Mouse (Mus musculus) kidney, adult 2 months (tissue): Measurements from ENCODE around the gene Adra2b. TPM values are rescaled to one million over a fixed set of nuclear protein-coding genes. Genes with fewer than 3 reads are reported as not detected.

Source experiments
- DNase-seq: peaks from one replicate; pipeline ENCODE4 v3.0.0; 2021
- H3K27ac ChIP-seq: fragments of 200-500 bp; 2 replicates; pipeline ENCODE4 v1.5.1; 2012; ENCODE audit warnings: low read depth, low read length, control low read depth, inconsistent platforms; ENCODE audit not compliant: insufficient read depth
- H3K27me3 ChIP-seq: fragments of 200-500 bp; replicated peaks from 2 replicates; pipeline ENCODE4 v1.6.1; 2012; ENCODE audit warnings: mild to moderate bottlenecking, moderate library complexity, low read length, inconsistent platforms; ENCODE audit not compliant: control insufficient read depth, insufficient read depth
- H3K36me3 ChIP-seq: fragments of 200-500 bp; 2 replicates; pipeline ENCODE4 v1.6.1; 2012; ENCODE audit warnings: mild to moderate bottlenecking, moderate library complexity, low read length, inconsistent platforms; ENCODE audit not compliant: control insufficient read depth, insufficient read depth
- H3K4me1 ChIP-seq: fragments of 200-500 bp; 2 replicates; pipeline ENCODE4 v1.6.1; 2011; ENCODE audit warnings: low read length; ENCODE audit not compliant: control insufficient read depth, insufficient read depth
- H3K4me3 ChIP-seq: fragments of 200-500 bp; 2 replicates; pipeline ENCODE4 v1.5.1; 2011; ENCODE audit warnings: mild to moderate bottlenecking, low read depth, low read length, control low read depth; ENCODE audit not compliant: insufficient read depth
- CTCF ChIP-seq: fragments of 200-500 bp; conservative IDR thresholded peaks from 2 replicates; pipeline ENCODE4 v1.5.1; 2011; ENCODE audit warnings: low read depth, mild to moderate bottlenecking, control low read depth, low read length, moderate library complexity, mixed read lengths; ENCODE audit not compliant: insufficient read depth, insufficient read length
- POLR2A ChIP-seq: fragments of 200-500 bp; IDR thresholded peaks from one replicate; pipeline ENCODE4 v1.6.1; 2011; ENCODE audit warnings: low read depth, low read length, control low read depth
- WGBS: fragments of 180-500 bp; shearing (Covaris S2); methylation state at CpG from one replicate; pipeline ENCODE4 v1.1.7; 2018; 5-methylcytosine and 5-hydroxymethylcytosine counted together
- polyA plus RNA-seq: library from polyadenylated mRNA; depleted of rRNA; stranded (reverse); fragments of >200 nt; gene quantifications from 2 replicates; pipeline ENCODE4 v1.2.3, GENCODE M21; 2012

Gene Adra2b
- polyA plus RNA-seq, 1 experiment: 64.7 TPM

DNA sequence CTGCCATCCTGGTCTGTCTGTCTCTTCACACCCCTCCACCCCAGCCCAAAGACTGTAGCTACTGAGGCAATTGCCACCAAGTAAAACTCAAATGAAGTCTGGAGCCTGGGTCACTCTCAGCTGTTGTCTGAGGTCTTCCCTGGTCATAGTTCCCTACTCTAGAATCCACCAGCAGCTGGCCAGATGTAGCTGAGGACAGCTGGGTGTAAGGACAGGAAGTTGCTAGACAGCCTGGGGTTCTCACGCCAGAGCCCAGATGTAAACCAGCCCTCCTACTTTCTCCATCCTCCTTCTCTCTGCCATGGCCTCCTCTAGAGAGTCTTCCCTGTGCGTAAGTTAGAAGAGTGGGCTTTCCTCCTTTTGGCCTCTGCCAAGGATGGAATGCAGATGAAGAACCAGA, 24.5 kb downstream of the Adra2b start:
- no peak for DNase-seq
- 79% methylated on average over 2 of the region's 2 CpGs for WGBS
- Histone ChIP-seq H3K27me3 (no peaks in the 10 kb centered on the region), H3K27ac (no peak overlapping the region), H3K4me1 (no peaks in the 10 kb centered on the region), H3K36me3 (no peaks in the 10 kb centered on the region), H3K4me3 (no peak overlapping the region)
- no peak for TF ChIP-seq POLR2A

DNA sequence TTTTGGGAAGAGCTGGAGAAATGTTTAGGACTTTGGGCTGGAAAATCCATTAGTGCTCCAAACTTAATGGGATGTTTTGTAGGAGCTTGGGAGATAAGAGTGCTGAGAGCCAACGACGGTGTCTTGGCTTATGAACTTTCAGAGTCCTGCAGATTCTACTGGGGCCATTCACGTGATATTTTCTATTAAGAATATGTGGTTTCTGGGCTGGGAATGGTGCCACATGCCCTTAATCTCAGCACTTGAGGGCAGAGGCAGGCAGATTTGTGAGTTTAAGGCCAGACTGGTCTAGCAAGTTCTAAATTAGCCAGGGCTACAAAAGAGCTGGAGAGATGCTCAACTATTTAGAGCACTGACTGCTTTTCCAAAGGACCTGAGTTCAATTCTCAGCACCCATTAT, 27.3 kb downstream of the Adra2b start:
- Histone ChIP-seq H3K27me3 (no peaks in the 10 kb centered on the region), H3K27ac (no peak overlapping the region), H3K4me3 (no peak overlapping the region), H3K36me3 (no peaks in the 10 kb centered on the region), H3K4me1 (no peaks in the 10 kb centered on the region)
- peak; percentile 66 for DNase-seq
- TF ChIP-seq CTCF (no peak), POLR2A (no peak)
- WGBS: 61% methylated on average over 3 of the region's 3 CpGs

DNA sequence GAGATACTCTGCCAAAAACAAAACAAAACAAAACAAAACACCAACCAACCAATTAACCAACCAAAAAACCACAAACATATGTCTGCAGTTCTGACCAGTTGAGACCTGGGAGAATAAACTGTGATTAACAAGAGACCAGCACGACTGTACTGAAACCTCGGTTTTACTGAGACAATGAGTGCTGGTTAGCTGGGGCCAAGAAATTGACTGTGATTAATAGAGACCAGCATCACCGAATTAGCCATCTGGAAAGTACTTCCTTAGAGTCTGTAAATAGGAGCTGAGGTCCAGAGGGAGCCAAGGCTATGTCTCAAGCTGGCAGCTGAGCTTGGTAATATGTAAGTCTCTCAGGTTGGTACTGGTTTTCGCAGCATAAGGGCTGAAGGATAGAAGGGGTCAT, 27.8 kb downstream of the Adra2b start:
- no peak for DNase-seq
- Histone ChIP-seq H3K4me3 (no peak overlapping the region), H3K27me3 (no peaks in the 10 kb centered on the region), H3K27ac (no peak overlapping the region), H3K4me1 (no peaks in the 10 kb centered on the region), H3K36me3 (no peaks in the 10 kb centered on the region)
- 57% methylated on average over 4 of the region's 4 CpGs for WGBS
- TF ChIP-seq POLR2A (no peak), CTCF (no peak)

DNA sequence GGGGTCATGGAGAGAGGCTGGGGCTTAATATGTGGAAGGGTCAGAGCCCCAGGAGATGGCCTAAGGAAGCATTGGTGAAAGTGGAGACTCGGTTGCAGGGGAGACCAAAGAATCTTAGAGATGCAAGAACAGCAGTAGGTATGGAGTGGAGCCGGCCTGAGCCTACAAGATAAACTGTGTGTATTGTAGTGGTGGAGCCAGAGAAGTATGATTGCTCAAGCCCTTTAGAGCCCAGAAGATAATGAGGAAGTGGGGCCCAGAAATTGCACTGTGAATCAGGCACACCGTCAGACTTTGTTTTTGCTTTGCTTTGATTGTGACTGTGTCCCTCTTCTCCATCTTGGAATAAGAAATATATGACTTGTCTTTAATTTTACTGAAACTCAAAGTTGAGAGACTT, 28.3 kb downstream of the Adra2b start:
- 81% methylated on average over 3 of the region's 3 CpGs for WGBS
- Histone ChIP-seq H3K4me3 (no peak overlapping the region), H3K27me3 (no peaks in the 10 kb centered on the region), H3K4me1 (no peaks in the 10 kb centered on the region), H3K36me3 (no peaks in the 10 kb centered on the region), H3K27ac (no peak overlapping the region)
- no peak for TF ChIP-seq CTCF
- no peak for TF ChIP-seq POLR2A
- DNase-seq: no peak

DNA sequence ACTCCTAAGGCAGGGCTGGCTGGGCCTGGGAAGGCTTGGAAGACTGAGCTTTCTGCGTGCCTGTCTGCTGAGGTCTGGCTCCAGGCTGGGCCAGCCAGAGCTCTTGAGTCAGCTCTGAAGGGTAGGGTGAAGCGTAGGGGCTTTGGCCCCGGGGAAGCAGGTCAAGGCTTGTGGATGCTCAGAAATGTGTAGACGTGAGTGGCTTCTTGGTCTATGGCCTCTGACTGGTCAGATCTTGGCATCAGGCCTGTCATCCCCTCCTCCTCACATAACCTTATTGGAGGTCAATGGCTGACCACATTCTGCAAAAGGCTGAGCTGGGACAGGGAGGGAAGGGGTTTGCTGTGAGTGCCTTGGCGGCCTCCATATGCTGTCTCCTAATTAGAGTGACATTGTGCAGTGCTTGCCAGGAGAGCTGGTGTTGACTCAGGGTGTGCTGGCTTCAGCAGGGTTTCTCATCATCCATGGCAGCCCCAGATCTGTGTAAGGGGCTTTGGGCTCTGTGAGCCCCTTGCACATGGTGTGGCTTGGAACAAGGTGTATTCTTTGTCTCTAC, 31.7 kb downstream of the Adra2b start:
- DNase-seq: no peak
- Histone ChIP-seq H3K27ac (no peak overlapping the region), H3K4me1 (peaks cover 5% of the 10 kb centered on the region; the same call in 1 of the 2 replicates), H3K4me3 (no peak overlapping the region), H3K36me3 (no peaks in the 10 kb centered on the region), H3K27me3 (no peaks in the 10 kb centered on the region)
- TF ChIP-seq CTCF: no peak
- no peak for TF ChIP-seq POLR2A
- 70% methylated on average over 5 of the region's 5 CpGs for WGBS

DNA sequence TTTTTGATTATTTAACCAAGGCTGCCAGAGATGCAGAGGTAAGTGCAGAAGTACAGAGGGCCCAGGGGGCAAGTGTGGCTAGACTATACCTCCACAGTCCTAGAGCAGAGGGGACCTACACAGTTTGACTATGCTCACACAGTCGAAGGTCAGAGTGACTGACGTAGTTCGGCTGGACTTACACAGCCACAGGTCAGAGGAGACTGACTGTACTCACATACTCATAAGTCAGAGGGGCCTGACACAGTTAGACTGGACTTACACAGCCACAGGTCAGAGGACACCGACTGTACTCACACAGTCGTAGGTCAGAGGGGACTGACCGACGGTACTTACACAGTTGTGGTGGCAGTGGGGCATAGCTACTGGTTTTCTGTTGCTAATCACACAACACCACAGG, 35.7 kb downstream of the Adra2b start:
- Histone ChIP-seq H3K27me3 (no peaks in the 10 kb centered on the region), H3K4me3 (no peak overlapping the region), H3K36me3 (no peaks in the 10 kb centered on the region), H3K4me1 (peaks cover 5% of the 10 kb centered on the region; the same call in 1 of the 2 replicates), H3K27ac (no peak overlapping the region)
- WGBS: 64% methylated on average over 7 of the region's 7 CpGs
- TF ChIP-seq CTCF: no peak
- TF ChIP-seq POLR2A: no peak
- DNase-seq: no peak

DNA sequence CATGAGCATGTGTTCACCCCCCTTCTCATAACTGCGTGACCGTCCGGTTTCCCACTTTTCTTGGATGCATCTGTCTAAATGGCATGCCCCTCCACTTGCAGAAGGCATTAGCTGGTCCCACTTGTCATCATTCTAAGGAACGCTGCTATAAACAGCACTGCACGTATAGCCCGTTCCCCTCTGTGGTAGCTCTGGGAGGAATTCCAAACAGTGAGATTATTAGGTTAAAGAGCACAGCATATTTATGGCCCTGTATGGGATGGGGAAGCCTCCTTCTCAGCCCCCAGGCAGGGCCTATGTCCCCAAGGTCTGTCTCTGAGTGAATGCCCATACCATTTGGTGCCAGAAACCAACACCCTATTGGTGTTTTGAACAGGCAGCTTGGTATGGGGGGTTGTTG, 48.1 kb downstream of the Adra2b start:
- DNase-seq: no peak
- Histone ChIP-seq H3K27ac (no peak overlapping the region), H3K4me3 (no peak overlapping the region), H3K4me1 (no peaks in the 10 kb centered on the region; the same call in 1 of the 2 replicates), H3K36me3 (no peaks in the 10 kb centered on the region), H3K27me3 (no peaks in the 10 kb centered on the region)
- TF ChIP-seq CTCF (no peak), POLR2A (no peak)
- WGBS: 85% methylated on average over 6 of the region's 6 CpGs
